Mouse (Mus musculus) yolk sac, embryonic 10.5 days (tissue): ENCODE data around the gene Cep19.

Experiments used
- DNase-seq: peaks from one replicate; pipeline ENCODE4 v3.0.0-alpha.2; 2017; ENCODE audit warnings: low spot score

Cep19 gene

GRCm38 (mm10) chr16:32144592-32144991, 45.0 kb downstream of the Cep19 start:
- no peak for DNase-seq

- DNase-seq: no peak
Measured at GRCm38 (mm10) chr16:32147589-32148207, 48.1 kb downstream of the Cep19 start.

DNA sequence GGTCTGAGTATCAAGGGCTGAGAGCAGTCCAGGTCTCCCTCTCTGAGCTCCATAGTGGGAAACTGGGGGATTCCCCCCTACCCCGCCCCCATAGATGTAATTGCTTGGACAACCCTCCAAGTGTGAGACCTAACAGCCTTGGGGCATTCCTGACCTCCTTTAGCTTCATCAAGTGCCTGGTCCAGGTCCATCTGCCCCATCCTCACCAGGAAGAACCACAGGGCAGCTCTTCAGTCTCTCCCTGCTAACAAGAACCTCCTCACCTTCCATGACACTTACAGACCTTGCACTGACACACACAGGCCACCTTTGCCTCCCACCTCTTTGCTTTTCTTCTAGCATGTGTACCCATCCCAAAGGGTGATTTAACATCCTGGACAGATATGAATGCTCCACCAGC, 54.4 kb downstream of the Cep19 start:
- DNase-seq: no peak

- DNase-seq: no peak
Measured at GRCm38 (mm10) chr16:32154437-32154836, 54.8 kb downstream of the Cep19 start.

DNA sequence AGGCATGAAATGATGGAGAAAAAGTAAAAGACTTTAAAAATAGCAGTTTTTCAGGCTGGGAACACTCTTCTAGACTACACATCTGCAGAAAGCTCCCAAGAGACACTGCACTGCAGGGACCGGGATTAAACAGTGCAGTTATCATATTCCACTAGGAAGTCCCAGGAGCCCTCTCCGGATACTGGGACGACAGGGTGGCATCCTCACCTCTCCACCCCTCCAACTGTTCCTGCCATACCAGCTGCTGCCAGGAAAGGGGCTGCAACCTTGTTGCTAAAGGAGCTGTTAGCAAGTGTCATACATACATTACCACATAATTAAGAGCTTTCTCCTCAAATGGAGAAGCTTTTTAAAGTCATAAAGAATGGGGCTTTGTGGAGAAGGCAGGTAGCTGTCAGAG, 57.1 kb downstream of the Cep19 start:
- DNase-seq: no peak

GRCm38 (mm10) chr16:32157369-32157768, 57.8 kb downstream of the Cep19 start:
- no peak for DNase-seq
